13 mouse cellular contexts compared by ENCODE assay signal in the genomic region with DNA sequence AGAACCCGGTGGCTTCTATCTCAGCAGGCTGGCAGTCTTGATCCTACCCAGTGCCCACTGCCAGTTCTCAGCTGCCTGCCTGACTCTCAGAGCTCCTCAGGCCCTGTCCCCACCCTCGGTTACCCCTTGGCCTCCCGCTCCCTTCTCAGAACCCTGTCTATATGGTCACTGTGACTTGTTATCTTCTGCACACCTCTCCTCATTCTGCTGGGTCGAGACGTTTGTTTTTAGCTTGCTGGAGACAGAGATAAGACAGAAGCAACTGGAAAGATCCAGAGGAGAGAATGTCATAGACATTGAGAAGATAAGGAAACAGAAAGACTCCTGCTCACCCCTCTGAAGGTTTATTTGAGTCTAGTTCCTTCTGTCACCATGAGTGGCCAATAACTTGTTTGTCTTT. TPM values are rescaled to one million over a fixed set of nuclear protein-coding genes. Genes with fewer than 3 reads are reported as not detected.
A peak's percentile ranks its signal among the peaks of the same experiment; 100 is the strongest.
DNase-seq lines count a peak whose midpoint lies in the region; ATAC-seq lines count a peak whose summit lies in the region.
"Had no signal": no experiment of that assay in that cellular context is flagged by ENCODE, and none has a peak within 500 bp of the region (broad histone marks: within the 10 kb centered on the region; RNA-seq: fewer than 3 reads in every experiment).

No protein-coding gene starts in this region.

- H3K4me2 ChIP-seq in midbrain, embryonic 15.5 days = no peak overlapping the region
- H3K4me2 ChIP-seq: embryonic facial prominence, embryonic 15.5 days had no signal

- peaks cover 7% of the 10 kb centered on the region; the same call in 1 of the 2 replicates for H3K4me1 ChIP-seq in midbrain, embryonic 10.5 days
- peaks cover 6% of the 10 kb centered on the region for H3K4me1 ChIP-seq in midbrain, embryonic 15.5 days
- H3K4me1 ChIP-seq in erythroblast, embryonic 14.5 days (ENCODE audit: control insufficient read depth) = peaks cover 83% of the 10 kb centered on the region
- H3K4me1 ChIP-seq: embryonic facial prominence, embryonic 15.5 days had no signal

- WGBS in midbrain, embryonic 10.5 days = 88% methylated on average over 5 of the region's 5 CpGs
- 91% methylated on average over 5 of the region's 5 CpGs for WGBS in midbrain, embryonic 15.5 days

- no peak for ATAC-seq in midbrain, embryonic 15.5 days (replicated peaks)
- peak; percentile 67 for ATAC-seq in megakaryocyte progenitor cell, adult 5-6 weeks (replicated peaks; ENCODE audit: poor library complexity)

- DNase-seq in midbrain, embryonic 10.5 days (ENCODE audit: low spot score) = no peak
- peak; percentile 45 for DNase-seq in c-Kit-positive CD71-negative TER-119-negative erythroid progenitor cells, embryonic 14.5 days (ENCODE audit: low read depth)
- no peak for DNase-seq in cerebellum, postnatal 4 days (ENCODE audit: low spot score in 2 of 2)
- no peak for DNase-seq in testis, postnatal 10 days (ENCODE audit: low spot score)
- DNase-seq: adrenal gland, postnatal 10 days; cerebellum, adult 18-20 months; kidney, adult 11 months; lung, postnatal 10 days had no signal

- no peaks in the 10 kb centered on the region for H3K36me3 ChIP-seq in midbrain, embryonic 10.5 days
- H3K36me3 ChIP-seq in midbrain, embryonic 15.5 days (replicated peaks) = no peaks in the 10 kb centered on the region
- peaks cover 29% of the 10 kb centered on the region for H3K36me3 ChIP-seq in erythroblast, embryonic 14.5 days (ENCODE audit: control insufficient read depth)
- H3K36me3 ChIP-seq: embryonic facial prominence, embryonic 15.5 days had no signal

- 0 out of 2 replicates have a peak overlapping the region, but pooled peaks have one; percentile 13 for H3K27ac ChIP-seq in midbrain, embryonic 10.5 days (replicated peaks)
- H3K27ac ChIP-seq in midbrain, embryonic 15.5 days = no peak overlapping the region
- H3K27ac ChIP-seq: embryonic facial prominence, embryonic 15.5 days; layer of hippocampus, adult 2 months had no signal

- no peak overlapping the region for H3K4me3 ChIP-seq in midbrain, embryonic 10.5 days
- no peak overlapping the region for H3K4me3 ChIP-seq in midbrain, embryonic 15.5 days
- H3K4me3 ChIP-seq in erythroblast, embryonic 14.5 days (replicated peaks) = peak overlapping the region; percentile 83
- H3K4me3 ChIP-seq: embryonic facial prominence, embryonic 15.5 days; layer of hippocampus, adult 2 months had no signal

- no peaks in the 10 kb centered on the region for H3K9me3 ChIP-seq in midbrain, embryonic 10.5 days (replicated peaks)
- no peaks in the 10 kb centered on the region for H3K9me3 ChIP-seq in midbrain, embryonic 15.5 days
- peaks cover 9% of the 10 kb centered on the region for H3K9me3 ChIP-seq in erythroblast, embryonic 14.5 days (ENCODE audit: control insufficient read depth, low read length)
- H3K9me3 ChIP-seq: embryonic facial prominence, embryonic 15.5 days had no signal

- no peak overlapping the region for H3K9ac ChIP-seq in midbrain, embryonic 15.5 days
- H3K9ac ChIP-seq: embryonic facial prominence, embryonic 15.5 days had no signal

- H3K27me3 ChIP-seq in midbrain, embryonic 10.5 days (ENCODE audit: low read depth, poor library complexity, severe bottlenecking) = no peaks in the 10 kb centered on the region
- H3K27me3 ChIP-seq in midbrain, embryonic 15.5 days (replicated peaks) = no peaks in the 10 kb centered on the region
- H3K27me3 ChIP-seq in erythroblast, embryonic 14.5 days (ENCODE audit: control insufficient read depth) = no peaks in the 10 kb centered on the region
- H3K27me3 ChIP-seq: embryonic facial prominence, embryonic 15.5 days had no signal

RNA-seq across cellular contexts. Expression of a gene that starts 53.8 kb away (rescaled TPM):
- 26.6 and 29.3 TPM in 2 replicates for polyA plus RNA-seq in midbrain, embryonic 10.5 days (2016; fragmentation: Nextera tagmentation; extraction: Ambion mirVana)
- 36.1 and 38.6 TPM in 2 replicates for polyA plus RNA-seq in midbrain, embryonic 15.5 days (2015; fragmentation: Nextera tagmentation; extraction: Ambion mirVana)
- 0.20 and 0.24 TPM in 2 replicates for polyA plus RNA-seq in erythroblast, embryonic 14.5 days (2012)
- 7.6 and 9.4 TPM in 2 replicates for total RNA-seq in megakaryocyte progenitor cell, adult 5-6 weeks (2015)
- 4.1 and 9.6 TPM in 2 replicates for total RNA-seq in megakaryocyte progenitor cell, adult 5-6 weeks (2017)

Comparison
In these comparisons a context has a peak if more than half of its experiments do, and no peak if none do; other contexts are left out.
1. RNA of a gene that starts 53.8 kb away (polyA plus RNA-seq): 36.1 to 38.6 TPM in midbrain, embryonic 15.5 days and 26.6 to 29.3 TPM in midbrain, embryonic 10.5 days; 0.20 to 0.24 TPM in erythroblast, embryonic 14.5 days; every median in the first group is over 10 times any median in the second.